Mouse (Mus musculus) lung, embryonic 14.5 days (tissue): ENCODE measurements around the gene Gpalpp1. TPM values are rescaled to one million over a fixed set of nuclear protein-coding genes. Genes with fewer than 3 reads are reported as not detected.

Experiments used
- ATAC-seq: fragments of 200-750 bp; cut with Nextera tagmentation; 2 replicates; pipeline ENCODE4 v1.8.0; 2017; ENCODE audit warnings: mild to moderate bottlenecking, moderate TSS enrichment, moderate library complexity; ENCODE audit not compliant: insufficient read depth
- DNase-seq: peaks from one replicate; pipeline ENCODE4 v3.0.0-alpha.2; 2015
- H3K27ac ChIP-seq: fragments of 300-500 bp; sonication (generic); 2 replicates; pipeline ENCODE4 v1.5.1; 2014; ENCODE audit warnings: low read depth, mild to moderate bottlenecking, moderate library complexity
- H3K27me3 ChIP-seq: fragments of 300-500 bp; sonication (generic); 2 replicates; pipeline ENCODE4 v1.6.1; 2014; ENCODE audit warnings: low read length, control low read depth; ENCODE audit not compliant: insufficient read depth
- H3K36me3 ChIP-seq: fragments of 300-500 bp; sonication (generic); 2 replicates; pipeline ENCODE4 v1.6.1; 2014; ENCODE audit warnings: control low read depth; ENCODE audit not compliant: insufficient read depth
- H3K4me1 ChIP-seq: fragments of 300-500 bp; sonication (generic); 2 replicates; pipeline ENCODE4 v1.6.1; 2014; ENCODE audit warnings: antibody characterized with exemption, control low read depth; ENCODE audit not compliant: insufficient read depth
- H3K4me2 ChIP-seq: fragments of 300-500 bp; sonication (generic); 2 replicates; pipeline ENCODE4 v1.6.1; 2014; ENCODE audit warnings: mild to moderate bottlenecking
- H3K4me3 ChIP-seq: fragments of 300-500 bp; sonication (generic); 2 replicates; pipeline ENCODE4 v1.5.1; 2014; ENCODE audit warnings: low read depth, low read length
- H3K9ac ChIP-seq: fragments of 300-500 bp; sonication (generic); 2 replicates; pipeline ENCODE4 v1.6.1; 2014
- H3K9me3 ChIP-seq: fragments of 300-500 bp; sonication (generic); 2 replicates; pipeline ENCODE4 v1.6.1; 2016; ENCODE audit warnings: low read depth, low read length, control low read depth
- CTCF ChIP-seq: IDR thresholded peaks from 2 replicates; pipeline ENCODE4 v1.5.1; 2016; ENCODE audit warnings: antibody characterized with exemption, low read depth
- WGBS: fragments of 180-500 bp; shearing (Covaris S2); extraction: QIAGEN DNeasy Blood & Tissue Kit; methylation state at CpG from one replicate; pipeline ENCODE4 v1.1.7; 2014; 5-methylcytosine and 5-hydroxymethylcytosine counted together
- polyA plus RNA-seq: library from polyadenylated mRNA; unstranded; fragments of >200 nt; fragmentation: Nextera tagmentation; extraction: Ambion mirVana; gene quantifications from 2 replicates; pipeline ENCODE4 v1.2.1, GENCODE M21; 2014

Gpalpp1 gene
- 13.6 and 14.7 TPM in 2 replicates for polyA plus RNA-seq

GRCm38 (mm10) chr14:76110396-76111221, at the start of gene Gpalpp1, which contains the start of gene Nufip1:
TSS of gene Gpalpp1 (minus strand) at chr14:76110760.
TSS of gene Nufip1 (plus strand) at chr14:76110891.
- H3K4me1 ChIP-seq, result no peaks in the 10 kb centered on the region
- peak within 1 kb of the TSS; percentile 75 for H3K4me2 ChIP-seq
- TF ChIP-seq CTCF, result peak; percentile 1; the same call in 1 of the 2 replicates
- under 1% methylated on average over 66 of the region's 69 CpGs for WGBS
- DNase-seq (peak; percentile 99), ATAC-seq (peak; percentile 100)
- H3K27me3 ChIP-seq, result no peaks in the 10 kb centered on the region
- peak within 1 kb of the TSS; percentile 79 for H3K9ac ChIP-seq
- peak within 1 kb of the TSS; percentile 75 for H3K27ac ChIP-seq
- H3K9me3 ChIP-seq, result no peaks in the 10 kb centered on the region
- H3K4me3 ChIP-seq, result peak within 1 kb of the TSS; percentile 88
- peaks cover 32% of the 10 kb centered on the region for H3K36me3 ChIP-seq

GRCm38 (mm10) chr14:76158192-76158785, 47.7 kb upstream of the Gpalpp1 start:
- no peaks in the 10 kb centered on the region for H3K27me3 ChIP-seq
- H3K36me3 ChIP-seq, result no peaks in the 10 kb centered on the region
- H3K9ac ChIP-seq, result no peak overlapping the region
- H3K9me3 ChIP-seq, result no peaks in the 10 kb centered on the region
- DNase-seq, result no peak
- no peak overlapping the region for H3K4me3 ChIP-seq
- 55% methylated on average over 5 of the region's 5 CpGs for whole genome bisulfite sequencing
- no peak overlapping the region for H3K27ac ChIP-seq
- H3K4me1 ChIP-seq, result peaks cover 2% of the 10 kb centered on the region; the same call in 1 of the 2 replicates
- ATAC-seq, result no peak
- H3K4me2 ChIP-seq, result no peak overlapping the region
- TF ChIP-seq CTCF, result no peak

GRCm38 (mm10) chr14:76153828-76154227, 43.3 kb upstream of the Gpalpp1 start:
- TF ChIP-seq CTCF, result no peak
- no peaks in the 10 kb centered on the region for H3K27me3 ChIP-seq
- H3K9ac ChIP-seq, result no peak overlapping the region
- H3K27ac ChIP-seq, result no peak overlapping the region
- no peaks in the 10 kb centered on the region for H3K9me3 ChIP-seq
- H3K4me1 ChIP-seq, result peaks cover 10% of the 10 kb centered on the region
- no peak overlapping the region for H3K4me3 ChIP-seq
- ATAC-seq, result no peak
- no peaks in the 10 kb centered on the region for H3K36me3 ChIP-seq
- no peak for DNase-seq
- 21% methylated on average over 6 of the region's 6 CpGs for WGBS
- H3K4me2 ChIP-seq, result no peak overlapping the region

- Histone ChIP-seq H3K36me3 (no peaks in the 10 kb centered on the region), H3K27ac (peak overlapping the region; percentile 99), H3K9ac (peak overlapping the region; percentile 4; the same call in 1 of the 2 replicates), H3K4me3 (peak overlapping the region; percentile 68), H3K27me3 (no peaks in the 10 kb centered on the region), H3K4me2 (peak overlapping the region; percentile 71), H3K9me3 (no peaks in the 10 kb centered on the region), H3K4me1 (peaks cover 10% of the 10 kb centered on the region)
- peak; percentile 55 for DNase-seq
- no peak for TF ChIP-seq CTCF
- ATAC-seq, result peak; percentile 9; the same call in 1 of the 2 replicates
- WGBS, result 6% methylated on average over 24 of the region's 24 CpGs
Observed at GRCm38 (mm10) chr14:76153003-76153675, 42.6 kb upstream of the Gpalpp1 start.

- Histone ChIP-seq H3K4me3 (peak overlapping the region; percentile 68), H3K9ac (peak overlapping the region; percentile 90), H3K4me1 (peaks cover 10% of the 10 kb centered on the region), H3K4me2 (peak overlapping the region; percentile 71), H3K36me3 (no peaks in the 10 kb centered on the region), H3K27ac (peak overlapping the region; percentile 99), H3K27me3 (no peaks in the 10 kb centered on the region), H3K9me3 (no peaks in the 10 kb centered on the region)
- peak; percentile 92 for ATAC-seq
- peak; percentile 55 for TF ChIP-seq CTCF
- WGBS, result under 1% methylated on average over 41 of the region's 41 CpGs
- peak; percentile 99 for DNase-seq
Observed at GRCm38 (mm10) chr14:76152162-76153002, 41.8 kb upstream of the Gpalpp1 start.

- 2% methylated on average over 10 of the region's 10 CpGs for WGBS
- Histone ChIP-seq H3K9me3 (no peaks in the 10 kb centered on the region), H3K4me3 (peak overlapping the region; percentile 68), H3K4me2 (peak overlapping the region; percentile 71), H3K9ac (peak overlapping the region; percentile 90), H3K27ac (peak overlapping the region; percentile 99), H3K4me1 (peaks cover 10% of the 10 kb centered on the region), H3K27me3 (no peaks in the 10 kb centered on the region), H3K36me3 (no peaks in the 10 kb centered on the region)
- ATAC-seq, result no peak
- no peak for TF ChIP-seq CTCF
- DNase-seq, result no peak
Observed at GRCm38 (mm10) chr14:76151820-76152161, 41.2 kb upstream of the Gpalpp1 start.
